Mouse (Mus musculus) embryonic facial prominence, embryonic 15.5 days (tissue): ENCODE data around the gene Rhobtb3. TPM values are rescaled to one million over a fixed set of nuclear protein-coding genes. Genes with fewer than 3 reads are reported as not detected.

Source experiments
- ATAC-seq: fragments of 200-750 bp; cut with Nextera tagmentation; 2 replicates; pipeline ENCODE4 v1.8.0; 2017; ENCODE audit warnings: low read depth, moderate TSS enrichment; ENCODE audit not compliant: insufficient number of reproducible peaks, low FRiP score, low TSS enrichment
- H3K27ac ChIP-seq: fragments of 300-500 bp; sonication (generic); replicated peaks from 2 replicates; pipeline ENCODE4 v1.5.1; 2015; ENCODE audit warnings: mild to moderate bottlenecking, inconsistent platforms
- H3K27me3 ChIP-seq: fragments of 300-500 bp; sonication (generic); 2 replicates; pipeline ENCODE4 v1.6.1; 2015; ENCODE audit warnings: inconsistent platforms
- H3K36me3 ChIP-seq: fragments of 300-500 bp; sonication (generic); 2 replicates; pipeline ENCODE4 v1.6.1; 2015; ENCODE audit warnings: mild to moderate bottlenecking, inconsistent platforms
- H3K4me1 ChIP-seq: fragments of 300-500 bp; sonication (generic); 2 replicates; pipeline ENCODE4 v1.6.1; 2015; ENCODE audit warnings: inconsistent platforms
- H3K4me2 ChIP-seq: fragments of 300-500 bp; sonication (generic); replicated peaks from 2 replicates; pipeline ENCODE4 v1.6.1; 2015; ENCODE audit warnings: mild to moderate bottlenecking, inconsistent platforms
- H3K4me3 ChIP-seq: fragments of 300-500 bp; sonication (generic); replicated peaks from 2 replicates; pipeline ENCODE4 v1.5.1; 2015; ENCODE audit warnings: mild to moderate bottlenecking, inconsistent platforms
- H3K9ac ChIP-seq: fragments of 300-500 bp; sonication (generic); 2 replicates; pipeline ENCODE4 v1.6.1; 2015; ENCODE audit warnings: inconsistent platforms
- H3K9me3 ChIP-seq: fragments of 300-500 bp; sonication (generic); replicated peaks from 2 replicates; pipeline ENCODE4 v1.6.1; 2016; ENCODE audit warnings: inconsistent platforms
- WGBS: fragments of 180-500 bp; shearing (Covaris S2); methylation state at CpG from one replicate; pipeline ENCODE4 v1.1.7; 2015; 5-methylcytosine and 5-hydroxymethylcytosine counted together
- polyA plus RNA-seq: library from polyadenylated mRNA; unstranded; fragments of >200 nt; fragmentation: Nextera tagmentation; extraction: Ambion mirVana; gene quantifications from 2 replicates; pipeline ENCODE4 v1.2.1, GENCODE M21; 2015

The Rhobtb3 gene
- 31.1 and 32.6 TPM in 2 replicates for polyA plus RNA-seq

DNA sequence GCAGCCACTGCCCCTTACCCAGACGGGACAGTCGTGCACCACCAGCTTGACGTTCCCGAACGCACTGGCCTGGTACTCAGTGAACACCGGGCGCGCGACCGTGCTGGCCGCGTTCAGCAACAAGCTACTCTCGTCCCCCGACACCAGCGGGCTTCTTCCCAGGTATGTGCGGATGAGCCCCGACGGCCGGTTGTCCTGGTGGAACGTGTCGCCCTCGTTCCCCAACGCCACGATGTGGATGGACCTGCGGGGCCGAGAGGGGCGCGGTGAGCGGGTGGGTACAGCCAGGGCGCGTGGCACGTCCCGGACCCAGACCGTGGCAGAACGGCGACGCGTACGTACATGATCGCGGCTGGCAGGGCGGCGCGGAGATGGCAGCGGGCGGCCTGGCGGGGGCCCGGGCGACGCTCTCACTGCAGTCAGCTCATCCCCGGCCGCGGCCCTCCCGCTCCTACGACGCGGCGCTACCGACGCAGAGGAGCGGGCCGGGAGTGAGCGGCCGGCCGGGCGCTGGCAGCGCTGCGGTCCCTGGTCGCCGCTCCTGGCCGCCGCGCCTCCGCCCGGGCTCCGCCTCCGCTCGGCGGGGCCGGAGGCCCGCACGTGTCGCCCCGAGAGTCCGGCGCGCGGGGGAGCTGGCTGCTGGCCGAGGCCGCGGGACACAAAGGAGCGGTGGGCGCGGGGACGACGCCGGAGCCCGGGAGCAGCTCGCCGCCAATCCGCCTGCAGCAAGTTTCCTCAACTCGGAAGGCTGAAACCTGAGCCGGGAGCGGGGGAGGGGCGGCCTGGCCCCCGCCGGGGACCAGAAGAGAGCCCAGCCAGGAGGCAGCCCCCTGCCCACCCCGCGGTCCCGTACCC, at the start of gene Rhobtb3:
Rhobtb3 (minus strand) TSS at position 737 of the 855 bp plus-strand sequence.
- Histone ChIP-seq H3K36me3 (peaks cover 15% of the 10 kb centered on the region), H3K4me2 (peak within 1 kb of the TSS; percentile 54), H3K4me3 (peak within 1 kb of the TSS; percentile 84), H3K9me3 (no peaks in the 10 kb centered on the region), H3K27ac (peak within 1 kb of the TSS; percentile 98), H3K9ac (peak within 1 kb of the TSS; percentile 87), H3K27me3 (no peaks in the 10 kb centered on the region), H3K4me1 (peaks cover 16% of the 10 kb centered on the region)
- WGBS = under 1% methylated on average over 101 of the region's 110 CpGs
- ATAC-seq = peak; percentile 89

DNA sequence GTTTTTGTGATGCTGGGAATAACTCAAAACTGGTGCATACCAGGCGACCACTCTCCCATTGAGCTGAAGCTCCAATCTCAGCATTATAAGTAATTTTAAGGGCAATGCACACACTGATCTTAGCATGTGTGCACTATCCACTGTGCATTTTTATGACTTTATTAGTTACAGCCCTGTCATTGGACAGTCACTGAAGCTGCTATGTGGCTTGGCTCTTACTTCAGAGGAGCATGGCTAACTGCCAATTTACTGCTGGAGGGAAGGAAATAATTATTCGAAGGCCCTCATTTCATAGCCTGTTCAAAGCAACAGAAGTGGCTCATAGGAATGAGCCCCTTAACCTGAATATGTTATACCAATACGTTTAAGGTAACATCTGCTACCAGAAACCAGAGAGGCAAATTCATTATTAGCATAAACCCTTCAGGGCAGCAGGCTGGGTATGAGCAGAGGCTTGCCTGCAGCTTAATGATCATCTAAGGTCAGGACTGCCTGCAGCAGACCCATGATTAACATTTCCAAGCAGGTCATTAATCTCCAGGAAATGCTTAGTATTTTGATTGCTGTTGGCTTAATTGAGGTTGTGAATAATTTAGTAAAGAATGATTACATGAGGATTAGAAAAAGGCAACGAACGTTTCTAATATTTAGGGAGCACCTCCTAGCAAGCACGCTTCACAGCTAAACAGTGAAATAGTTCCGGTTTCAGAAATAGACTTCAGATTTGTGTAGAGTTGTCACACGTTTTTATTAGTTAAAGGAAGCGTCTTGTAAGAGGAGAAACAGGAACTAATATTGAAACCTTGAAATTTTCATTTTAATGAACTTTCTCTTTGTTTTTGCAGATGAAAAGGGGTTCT, 48.7 kb upstream of the Rhobtb3 start:
- ATAC-seq = 0 out of 2 replicates have a peak, but pooled peaks have one; percentile 19
- Histone ChIP-seq H3K36me3 (no peaks in the 10 kb centered on the region), H3K4me2 (no peak overlapping the region), H3K27me3 (no peaks in the 10 kb centered on the region), H3K9ac (no peak overlapping the region), H3K4me3 (no peak overlapping the region), H3K27ac (no peak overlapping the region), H3K9me3 (0 out of 2 replicates have a peak, but pooled peaks cover 3% of the 10 kb centered on the region), H3K4me1 (no peaks in the 10 kb centered on the region; the same call in 1 of the 2 replicates)
- 31% methylated on average over 9 of the region's 9 CpGs for WGBS

DNA sequence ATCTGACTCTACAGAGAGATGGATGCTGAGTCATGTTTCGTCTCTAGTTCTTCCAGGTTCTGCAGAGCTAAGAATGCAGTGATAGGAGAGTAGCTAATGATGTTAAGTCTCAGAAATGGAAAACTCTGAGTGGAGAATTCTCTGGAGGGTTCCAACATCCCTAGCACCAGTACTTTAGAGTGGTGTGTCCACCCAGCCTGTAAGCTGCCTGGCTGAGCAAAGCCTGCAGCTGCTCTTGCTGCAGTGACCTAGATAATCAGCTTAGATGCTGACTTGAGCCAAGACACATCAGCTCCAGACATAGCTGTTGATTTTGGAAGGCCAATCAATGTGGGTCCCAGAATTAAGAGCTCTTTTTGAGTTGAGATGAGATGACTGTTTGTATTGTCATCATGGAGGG, 44.4 kb upstream of the Rhobtb3 start:
- H3K27ac ChIP-seq = no peak overlapping the region
- 74% methylated on average over 1 of the region's 1 CpGs for WGBS
- ATAC-seq = no peak
- H3K9me3 ChIP-seq = no peaks in the 10 kb centered on the region
- no peaks in the 10 kb centered on the region; the same call in 1 of the 2 replicates for H3K4me1 ChIP-seq
- H3K4me3 ChIP-seq = no peak overlapping the region
- H3K36me3 ChIP-seq = no peaks in the 10 kb centered on the region
- H3K9ac ChIP-seq = no peak overlapping the region
- no peaks in the 10 kb centered on the region for H3K27me3 ChIP-seq
- H3K4me2 ChIP-seq = no peak overlapping the region

DNA sequence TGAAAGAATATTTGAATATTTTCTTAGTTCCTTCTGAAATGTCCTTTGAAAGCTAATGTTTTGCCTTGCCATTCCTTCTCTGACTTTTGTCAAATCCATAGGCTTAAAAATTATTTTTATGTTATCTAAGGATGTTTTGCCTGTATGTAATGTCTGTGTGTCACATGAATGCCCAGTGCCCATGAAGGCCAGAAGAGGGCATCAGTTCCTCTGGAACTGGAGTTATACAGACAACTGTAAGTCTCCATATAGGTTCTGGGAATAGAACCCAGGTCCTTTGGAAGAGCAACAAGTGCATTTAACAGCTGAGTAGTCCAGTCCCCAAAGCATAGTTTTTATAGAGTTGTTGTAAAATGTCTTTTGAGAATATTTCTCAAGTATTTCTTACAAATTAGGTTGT, 38.2 kb upstream of the Rhobtb3 start:
- H3K4me3 ChIP-seq = no peak overlapping the region
- no peaks in the 10 kb centered on the region for H3K36me3 ChIP-seq
- no peak overlapping the region for H3K27ac ChIP-seq
- ATAC-seq = no peak
- H3K9me3 ChIP-seq = no peaks in the 10 kb centered on the region
- no peak overlapping the region for H3K4me2 ChIP-seq
- H3K9ac ChIP-seq = no peak overlapping the region
- H3K27me3 ChIP-seq = no peaks in the 10 kb centered on the region
- no peaks in the 10 kb centered on the region for H3K4me1 ChIP-seq

DNA sequence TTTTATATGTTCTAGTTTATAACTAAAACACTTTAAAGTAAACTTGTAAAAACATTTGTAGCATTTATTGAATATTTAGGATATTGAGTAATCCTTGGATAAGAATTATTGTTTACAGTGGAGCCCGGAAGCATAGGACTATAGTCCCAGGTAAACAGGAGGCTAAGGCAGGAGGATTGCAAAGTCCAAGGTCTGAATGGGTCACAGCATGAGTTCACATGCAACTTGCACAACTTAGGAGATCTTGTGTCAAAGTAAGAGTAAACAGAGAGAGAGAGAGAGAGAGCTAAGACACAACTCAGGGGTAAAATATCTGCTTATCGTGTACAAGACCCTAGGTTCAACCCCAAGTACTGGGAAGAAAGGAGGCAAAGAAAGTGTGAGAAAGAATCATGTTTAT, 32.9 kb upstream of the Rhobtb3 start:
- Histone ChIP-seq H3K4me1 (no peaks in the 10 kb centered on the region), H3K9me3 (no peaks in the 10 kb centered on the region), H3K27ac (no peak overlapping the region), H3K36me3 (no peaks in the 10 kb centered on the region), H3K4me3 (no peak overlapping the region), H3K9ac (no peak overlapping the region), H3K4me2 (no peak overlapping the region), H3K27me3 (no peaks in the 10 kb centered on the region)
- no peak for ATAC-seq
- WGBS = 68% methylated on average over 2 of the region's 2 CpGs

DNA sequence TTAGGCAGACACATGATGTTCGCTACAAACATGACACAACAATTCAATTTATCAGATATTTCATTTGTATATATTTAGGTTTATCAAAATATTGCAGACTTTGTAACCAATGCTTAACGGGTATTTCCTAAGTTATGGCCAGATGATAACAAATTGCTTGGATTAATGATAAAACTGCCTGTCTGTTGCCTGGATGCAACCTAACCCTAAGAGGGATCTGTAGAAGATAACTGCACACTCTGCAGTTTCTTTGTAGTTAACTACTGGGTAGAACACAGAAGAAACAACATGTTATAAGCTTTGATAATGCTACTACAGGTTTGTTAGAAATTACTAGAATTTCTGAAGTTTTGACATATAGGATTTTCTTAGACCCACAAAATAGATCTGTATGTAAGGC, 32.5 kb upstream of the Rhobtb3 start:
- no peaks in the 10 kb centered on the region for H3K27me3 ChIP-seq
- ATAC-seq = no peak

DNA sequence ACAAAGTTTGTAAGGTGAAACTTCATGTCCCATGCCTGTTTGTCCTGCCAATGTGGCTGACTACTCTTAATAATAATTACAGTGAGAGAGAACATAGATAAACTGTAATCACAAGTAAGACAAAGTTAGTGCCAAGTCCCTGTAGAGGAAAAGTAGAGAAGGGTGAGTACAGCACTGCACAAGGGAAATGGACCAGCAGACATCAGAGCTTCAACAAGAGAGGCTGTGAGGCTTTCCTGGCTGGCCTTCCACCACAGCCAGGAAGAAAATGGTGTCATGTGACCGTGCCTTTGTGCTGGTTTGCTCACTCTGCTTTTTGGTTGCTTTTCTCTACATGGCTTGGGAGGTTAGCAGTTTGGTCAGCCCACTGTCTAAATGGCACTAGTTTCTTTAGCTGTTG, 31.9 kb upstream of the Rhobtb3 start:
- Histone ChIP-seq H3K4me3 (no peak overlapping the region), H3K4me1 (no peaks in the 10 kb centered on the region), H3K36me3 (no peaks in the 10 kb centered on the region), H3K4me2 (no peak overlapping the region), H3K27ac (no peak overlapping the region), H3K9ac (no peak overlapping the region), H3K9me3 (no peaks in the 10 kb centered on the region), H3K27me3 (no peaks in the 10 kb centered on the region)
- 66% methylated on average over 1 of the region's 1 CpGs for WGBS
- ATAC-seq = no peak

More for the DNA sequence above, 32.5 kb upstream of the Rhobtb3 start:
- H3K27ac ChIP-seq = no peak overlapping the region
- H3K4me3 ChIP-seq = no peak overlapping the region
- H3K4me1 ChIP-seq = no peaks in the 10 kb centered on the region
- H3K9me3 ChIP-seq = no peaks in the 10 kb centered on the region
- WGBS = 86% methylated on average over 2 of the region's 2 CpGs
- no peak overlapping the region for H3K9ac ChIP-seq
- no peak overlapping the region for H3K4me2 ChIP-seq
- no peaks in the 10 kb centered on the region for H3K36me3 ChIP-seq

DNA sequence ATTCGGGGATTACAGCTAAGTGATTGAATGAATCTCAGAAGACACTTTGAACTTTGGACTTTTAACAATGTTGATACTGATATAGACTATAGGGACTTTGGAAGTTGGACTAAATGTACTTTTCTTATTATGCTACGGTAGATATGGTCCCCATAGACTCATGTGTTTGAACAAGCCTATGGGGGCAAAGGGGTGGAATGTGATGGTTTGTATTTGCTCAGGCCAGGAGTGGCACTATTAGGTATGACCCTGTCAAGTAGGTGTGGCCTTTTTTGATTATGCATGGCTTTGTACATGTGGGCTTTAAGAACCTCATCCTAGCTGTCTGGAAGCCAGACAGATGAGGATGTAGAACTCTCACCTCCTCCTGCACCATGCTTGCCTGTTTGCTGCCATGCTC, 30.8 kb upstream of the Rhobtb3 start:
- H3K36me3 ChIP-seq = no peaks in the 10 kb centered on the region
- H3K27ac ChIP-seq = no peak overlapping the region
- WGBS = 86% methylated on average over 2 of the region's 2 CpGs
- H3K9ac ChIP-seq = no peak overlapping the region
- H3K4me1 ChIP-seq = no peaks in the 10 kb centered on the region
- no peak for ATAC-seq
- no peaks in the 10 kb centered on the region for H3K9me3 ChIP-seq
- H3K4me3 ChIP-seq = no peak overlapping the region
- no peak overlapping the region for H3K4me2 ChIP-seq
- H3K27me3 ChIP-seq = no peaks in the 10 kb centered on the region

DNA sequence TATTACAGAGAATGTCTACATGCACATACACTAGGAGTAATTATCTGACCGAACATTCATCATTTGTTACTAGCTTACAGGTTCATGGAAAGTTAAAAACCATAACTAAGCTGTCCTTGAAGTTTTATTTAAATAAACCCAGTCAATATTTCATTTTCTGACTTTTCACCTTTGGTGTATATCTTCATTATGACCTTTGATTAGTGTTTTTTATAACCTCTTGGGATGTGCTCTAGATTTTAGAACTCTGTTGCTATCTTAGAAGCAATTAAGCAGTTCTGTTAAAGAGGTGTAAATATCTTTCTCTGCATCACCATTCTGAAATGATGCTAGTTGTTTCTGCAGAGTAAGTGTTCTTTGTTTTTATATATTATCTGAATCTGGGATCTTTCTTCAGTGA, 23.1 kb upstream of the Rhobtb3 start, which contains the start of gene Spata9:
Spata9 (plus strand) TSS at position 301 of the 400 bp plus-strand sequence.
- H3K4me2 ChIP-seq = no peak within 1 kb of the TSS
- 76% methylated on average over 1 of the region's 1 CpGs for WGBS
- no peaks in the 10 kb centered on the region for H3K27me3 ChIP-seq
- H3K27ac ChIP-seq = no peak within 1 kb of the TSS
- no peaks in the 10 kb centered on the region for H3K36me3 ChIP-seq
- no peaks in the 10 kb centered on the region for H3K9me3 ChIP-seq
- ATAC-seq = no peak
- H3K9ac ChIP-seq = no peak within 1 kb of the TSS
- no peaks in the 10 kb centered on the region for H3K4me1 ChIP-seq
- H3K4me3 ChIP-seq = no peak within 1 kb of the TSS

DNA sequence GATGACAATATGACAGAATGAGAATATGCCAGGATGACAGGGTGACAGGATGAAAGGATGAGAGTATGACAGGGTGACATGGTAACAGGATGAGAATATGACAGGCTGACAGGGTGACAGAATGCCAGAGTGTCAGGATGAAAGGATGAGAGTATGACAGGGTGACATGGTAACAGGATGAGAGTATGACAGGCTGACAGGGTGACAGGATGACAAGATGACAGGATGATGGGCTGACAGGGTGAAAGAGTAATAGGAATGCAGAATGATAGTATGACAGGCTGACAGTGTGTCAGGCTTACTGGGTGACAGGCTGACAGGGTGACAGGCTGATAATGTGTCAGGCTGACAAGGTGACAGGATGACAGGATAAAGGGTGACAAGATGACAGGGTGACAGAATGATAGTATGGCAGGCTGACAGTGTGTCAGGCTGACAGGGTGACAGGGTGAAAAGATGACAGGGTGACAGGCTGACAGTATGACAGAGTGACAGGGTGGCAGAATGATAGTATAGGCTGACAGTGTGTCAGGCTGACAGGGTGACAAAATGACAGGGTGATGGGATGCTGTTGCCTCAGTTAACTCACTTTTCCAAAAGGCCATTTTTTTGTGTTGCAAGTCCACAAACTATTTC, 11.8 kb upstream of the Rhobtb3 start:
- Histone ChIP-seq H3K27me3 (no peaks in the 10 kb centered on the region), H3K27ac (no peak overlapping the region), H3K36me3 (no peaks in the 10 kb centered on the region), H3K4me2 (no peak overlapping the region), H3K4me1 (no peaks in the 10 kb centered on the region), H3K9ac (no peak overlapping the region), H3K9me3 (no peaks in the 10 kb centered on the region), H3K4me3 (no peak overlapping the region)
- no peak for ATAC-seq

DNA sequence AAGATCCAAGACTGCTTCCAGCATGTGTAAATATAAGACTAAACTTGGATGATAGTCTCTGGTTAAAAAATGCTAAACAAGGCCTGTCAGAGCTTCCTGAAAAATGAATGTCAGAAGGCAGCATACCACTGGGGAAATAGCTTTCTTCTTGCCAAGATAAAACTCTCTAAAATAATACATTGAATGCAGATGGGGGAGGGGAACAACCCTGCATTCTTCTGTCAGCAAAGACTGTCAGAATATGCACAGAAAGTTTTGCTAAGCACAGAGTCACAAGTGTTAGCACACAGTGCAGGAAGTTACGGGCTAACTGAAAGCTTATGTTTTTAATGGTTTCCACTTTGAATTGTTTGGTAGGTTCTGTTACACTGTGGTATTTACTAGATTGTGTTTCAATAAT, 6.6 kb upstream of the Rhobtb3 start:
- no peaks in the 10 kb centered on the region for H3K27me3 ChIP-seq
- H3K4me3 ChIP-seq = no peak overlapping the region
- WGBS = 8% methylated on average over 1 of the region's 1 CpGs
- H3K4me2 ChIP-seq = no peak overlapping the region
- 0 out of 2 replicates have a peak, but pooled peaks have one; percentile 65 for ATAC-seq
- no peak overlapping the region for H3K9ac ChIP-seq
- no peak overlapping the region for H3K27ac ChIP-seq
- H3K9me3 ChIP-seq = no peaks in the 10 kb centered on the region
- no peaks in the 10 kb centered on the region for H3K4me1 ChIP-seq
- no peaks in the 10 kb centered on the region for H3K36me3 ChIP-seq
